Mouse (Mus musculus): ENCODE measurements at regions not wholly inside any gene's neighbourhood (a gene's known extent, or its start where the extent isn't known, plus 50 kb on each side); places are given as distances from the start of the nearest gene placed in this dataset.

DNA sequence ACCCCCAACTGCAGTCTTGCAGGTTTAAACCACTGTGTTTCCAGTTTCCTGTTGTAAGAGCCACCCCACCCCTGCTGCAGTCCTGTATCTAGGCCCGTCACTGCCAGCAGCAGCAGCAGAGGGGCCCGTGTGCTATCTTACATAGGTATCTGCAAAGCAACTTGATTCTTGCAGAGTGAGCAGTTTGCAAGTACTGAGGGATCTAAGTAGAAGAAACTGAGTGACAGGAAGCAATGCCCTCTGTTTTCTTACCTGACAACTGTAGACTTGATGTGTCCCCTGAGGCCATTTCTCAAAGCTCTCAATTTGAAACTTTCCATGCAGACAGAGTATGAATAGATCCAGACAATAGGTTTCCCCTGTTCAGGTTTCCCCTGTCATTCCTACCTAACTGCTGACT is 100.5 kb upstream of the Supt20 start:
- TF ChIP-seq EP300 (optimal IDR thresholded peaks at IDR 0.05) (no peak), CTCF (IDR thresholded peaks at IDR 0.05; ENCODE audit: low read depth) (no peak)
